Mouse (Mus musculus): ENCODE measurements around the gene Glipr2.
A peak's percentile ranks its signal among the peaks of the same experiment; 100 is the strongest.

Gene Glipr2

GRCm38 (mm10) chr4:43970393-43971330, 13.5 kb downstream of the Glipr2 start:
- DNase-seq (ENCODE audit: low read depth, low spot score), result no peak

GRCm38 (mm10) chr4:43971541-43972136, 14.4 kb downstream of the Glipr2 start:
- DNase-seq (ENCODE audit: low read depth, low spot score), result no peak

- DNase-seq (ENCODE audit: low read depth, low spot score), result no peak
Observed at GRCm38 (mm10) chr4:43972137-43972591, 15.0 kb downstream of the Glipr2 start.

- DNase-seq (ENCODE audit: low read depth, low spot score), result peak; percentile 87
Observed at GRCm38 (mm10) chr4:43973526-43973981, 16.4 kb downstream of the Glipr2 start.

GRCm38 (mm10) chr4:43974914-43975616, 17.9 kb downstream of the Glipr2 start:
- no peak for DNase-seq (ENCODE audit: low read depth, low spot score)

GRCm38 (mm10) chr4:43976223-43976740, 19.1 kb downstream of the Glipr2 start:
- no peak for DNase-seq (ENCODE audit: low read depth, low spot score)

GRCm38 (mm10) chr4:43978521-43979443, 21.6 kb downstream of the Glipr2 start:
- DNase-seq (ENCODE audit: low read depth, low spot score), result peak; percentile 53

GRCm38 (mm10) chr4:43979746-43980145, 22.5 kb downstream of the Glipr2 start:
- DNase-seq (ENCODE audit: low read depth, low spot score), result no peak

GRCm38 (mm10) chr4:43980236-43980635, 23.0 kb downstream of the Glipr2 start:
- DNase-seq (ENCODE audit: low read depth, low spot score), result no peak

- DNase-seq (ENCODE audit: low read depth, low spot score), result no peak
Observed at GRCm38 (mm10) chr4:43980846-43981245, 23.6 kb downstream of the Glipr2 start.

- DNase-seq (ENCODE audit: low read depth, low spot score), result no peak
Observed at GRCm38 (mm10) chr4:43981251-43981650, 24.1 kb downstream of the Glipr2 start.

- peak; percentile 86 for DNase-seq (ENCODE audit: low read depth, low spot score)
Observed at GRCm38 (mm10) chr4:43982053-43982732, 25.0 kb downstream of the Glipr2 start.

- no peak for DNase-seq (ENCODE audit: low read depth, low spot score)
Observed at GRCm38 (mm10) chr4:43983181-43983580, 26.0 kb downstream of the Glipr2 start, which contains the start of gene Ccin. Gene Ccin, plus strand, starts transcription at chr4:43983483.

GRCm38 (mm10) chr4:43983756-43984155, 26.6 kb downstream of the Glipr2 start:
- no peak for DNase-seq (ENCODE audit: low read depth, low spot score)

- DNase-seq (ENCODE audit: low read depth, low spot score), result no peak
Observed at GRCm38 (mm10) chr4:43984326-43984725, 27.1 kb downstream of the Glipr2 start.

- no peak for DNase-seq (ENCODE audit: low read depth, low spot score)
Observed at GRCm38 (mm10) chr4:43988976-43989375, 31.8 kb downstream of the Glipr2 start.

- DNase-seq (ENCODE audit: low read depth, low spot score), result no peak
Observed at GRCm38 (mm10) chr4:43993072-43993471, 35.9 kb downstream of the Glipr2 start.

GRCm38 (mm10) chr4:43994342-43994741, 37.1 kb downstream of the Glipr2 start:
- no peak for DNase-seq (ENCODE audit: low read depth, low spot score)

GRCm38 (mm10) chr4:44003622-44004021, 46.4 kb downstream of the Glipr2 start:
- no peak for DNase-seq (ENCODE audit: low read depth, low spot score)

- DNase-seq (ENCODE audit: low read depth, low spot score), result no peak
Observed at GRCm38 (mm10) chr4:44004126-44004525, 46.9 kb downstream of the Glipr2 start, which contains the start of gene Clta. Gene Clta, plus strand, starts transcription at chr4:44004452.
